ENCODE assay signal across 22 mouse cellular contexts in genomic region chr4:101351716-101352115, GRCm38 (mm10).
DNase-seq lines count a peak whose midpoint lies in the region; ATAC-seq and TF ChIP-seq lines count a peak whose summit lies in the region.
"Had no signal": no experiment of that assay in that cellular context is flagged by ENCODE, and none has a peak within 500 bp of the region (broad histone marks: within the 10 kb centered on the region; RNA-seq: fewer than 3 reads in every experiment).

No protein-coding gene starts in this region.

- H3K4me3 ChIP-seq in kidney, adult 2 months (ENCODE audit: insufficient read depth, low read depth, low read length) = no peak overlapping the region
- no peak overlapping the region for H3K4me3 ChIP-seq in layer of hippocampus, adult 2 months
- H3K4me3 ChIP-seq in midbrain, embryonic 11.5 days (ENCODE audit: low read depth, low read length) = no peak overlapping the region
- no peak overlapping the region for H3K4me3 ChIP-seq in midbrain, postnatal 0 days (ENCODE audit: low read depth, low read length)
- H3K4me3 ChIP-seq: embryonic facial prominence, embryonic 13.5 days; embryonic facial prominence, embryonic 15.5 days; erythroblast, embryonic 14.5 days; forebrain, embryonic 10.5 days; forebrain, embryonic 12.5 days had no signal

- H3K9me3 ChIP-seq in midbrain, embryonic 11.5 days (ENCODE audit: control insufficient read depth, low read length) = no peaks in the 10 kb centered on the region
- H3K9me3 ChIP-seq in midbrain, postnatal 0 days (ENCODE audit: low read length) = no peaks in the 10 kb centered on the region
- H3K9me3 ChIP-seq: embryonic facial prominence, embryonic 13.5 days; embryonic facial prominence, embryonic 15.5 days; forebrain, embryonic 10.5 days; forebrain, embryonic 12.5 days had no signal

- H3K4me2 ChIP-seq in midbrain, embryonic 11.5 days = no peak overlapping the region
- H3K4me2 ChIP-seq in midbrain, postnatal 0 days (ENCODE audit: low read depth, low read length, poor library complexity, severe bottlenecking) = no peak overlapping the region
- H3K4me2 ChIP-seq: embryonic facial prominence, embryonic 13.5 days; embryonic facial prominence, embryonic 15.5 days; forebrain, embryonic 12.5 days had no signal

- ATAC-seq in midbrain, embryonic 11.5 days (ENCODE audit: low FRiP score) = no peak
- ATAC-seq in midbrain, postnatal 0 days (ENCODE audit: low FRiP score) = no peak
- ATAC-seq: forebrain, embryonic 14.5 days had no signal

- peak overlapping the region; percentile 49; the same call in 1 of the 2 replicates for H3K27ac ChIP-seq in kidney, adult 2 months (ENCODE audit: insufficient read depth, low read depth, low read length)
- peak overlapping the region; percentile 28; the same call in 1 of the 2 replicates for H3K27ac ChIP-seq in layer of hippocampus, adult 2 months
- H3K27ac ChIP-seq in midbrain, embryonic 11.5 days (ENCODE audit: low read depth, low read length) = no peak overlapping the region
- no peak overlapping the region for H3K27ac ChIP-seq in midbrain, postnatal 0 days (ENCODE audit: low read depth, low read length)
- H3K27ac ChIP-seq: embryonic facial prominence, embryonic 15.5 days; forebrain, embryonic 10.5 days; forebrain, embryonic 12.5 days had no signal

- TF ChIP-seq POLR2A in kidney, adult 2 months (IDR thresholded peaks at IDR 0.05; ENCODE audit: low read depth, low read length) = no peak

- WGBS in kidney, adult 2 months = 63% methylated on average over 3 of the region's 3 CpGs
- 86% methylated on average over 3 of the region's 3 CpGs for WGBS in midbrain, embryonic 11.5 days
- WGBS in midbrain, postnatal 0 days = 87% methylated on average over 3 of the region's 3 CpGs

- DNase-seq in kidney, adult 2 months = peak; percentile 76
- DNase-seq in kidney, adult 8-10 months = no peak
- no peak for DNase-seq in layer of hippocampus, adult 2 months (ENCODE audit: low spot score in 2 of 2)
- DNase-seq in layer of hippocampus, adult 18-20 months (ENCODE audit: low spot score in 2 of 2) = no peak
- peak; percentile 28 for DNase-seq in midbrain, embryonic 11.5 days (ENCODE audit: low spot score, missing footprints)
- DNase-seq in midbrain, postnatal 0 days (ENCODE audit: low spot score) = no peak
- DNase-seq: adrenal gland, adult 2 months; adrenal gland, postnatal 10 days; adrenal gland, postnatal 25 days; cerebellum, adult 11 months; cerebellum, adult 18-20 months; cerebellum, adult 8-10 months; cerebellum, adult 9-11 months; cerebellum, postnatal 14 days; cerebellum, postnatal 36 days; embryo, embryonic 11 days had no signal

- no peaks in the 10 kb centered on the region for H3K27me3 ChIP-seq in kidney, adult 2 months (replicated peaks; ENCODE audit: control insufficient read depth, insufficient read depth, low read length)
- H3K27me3 ChIP-seq in midbrain, embryonic 11.5 days (ENCODE audit: control insufficient read depth, insufficient read depth, low read length) = no peaks in the 10 kb centered on the region
- no peaks in the 10 kb centered on the region for H3K27me3 ChIP-seq in midbrain, postnatal 0 days (ENCODE audit: insufficient read depth, low read length)
- H3K27me3 ChIP-seq: embryonic facial prominence, embryonic 13.5 days; embryonic facial prominence, embryonic 15.5 days; forebrain, embryonic 12.5 days had no signal

- no peak overlapping the region for H3K9ac ChIP-seq in midbrain, embryonic 11.5 days (ENCODE audit: low read length)
- no peak overlapping the region for H3K9ac ChIP-seq in midbrain, postnatal 0 days (replicated peaks; ENCODE audit: low read length, poor library complexity, severe bottlenecking)
- H3K9ac ChIP-seq: embryonic facial prominence, embryonic 13.5 days; embryonic facial prominence, embryonic 15.5 days; forebrain, embryonic 12.5 days had no signal

- H3K4me1 ChIP-seq in kidney, adult 2 months (ENCODE audit: control insufficient read depth, insufficient read depth, low read length) = peaks cover 11% of the 10 kb centered on the region; the same call in 1 of the 2 replicates
- peaks cover 11% of the 10 kb centered on the region for H3K4me1 ChIP-seq in midbrain, embryonic 11.5 days (ENCODE audit: control insufficient read depth, insufficient read depth, low read length)
- H3K4me1 ChIP-seq in midbrain, postnatal 0 days (ENCODE audit: insufficient read depth, low read length) = no peaks in the 10 kb centered on the region

- no peak for TF ChIP-seq CTCF in kidney, adult 2 months (conservative IDR thresholded peaks at IDR 0.05; ENCODE audit: insufficient read depth, insufficient read length, low read depth, low read length)
- no peak for TF ChIP-seq CTCF in layer of hippocampus, adult 2 months (conservative IDR thresholded peaks at IDR 0.05)
- TF ChIP-seq CTCF in midbrain, postnatal 0 days (IDR thresholded peaks at IDR 0.05) = no peak

- no peaks in the 10 kb centered on the region; the same call in 1 of the 2 replicates for H3K36me3 ChIP-seq in kidney, adult 2 months (ENCODE audit: control insufficient read depth, insufficient read depth, low read length)
- no peaks in the 10 kb centered on the region for H3K36me3 ChIP-seq in midbrain, embryonic 11.5 days (ENCODE audit: control insufficient read depth, insufficient read depth, low read length)
- H3K36me3 ChIP-seq in midbrain, postnatal 0 days (ENCODE audit: insufficient read depth, low read length) = no peaks in the 10 kb centered on the region
- H3K36me3 ChIP-seq: forebrain, embryonic 12.5 days had no signal

Comparison
In these comparisons a context has a peak if more than half of its experiments do, and no peak if none do; other contexts are left out.
1. DNase-seq: peak in kidney, adult 2 months (single experiment) and midbrain, embryonic 11.5 days (single experiment); none in kidney, adult 8-10 months (0 of 2), layer of hippocampus, adult 2 months (0 of 2), layer of hippocampus, adult 18-20 months (0 of 2) and midbrain, postnatal 0 days (single experiment).
2. H3K27ac ChIP-seq: peak in kidney, adult 2 months (single experiment) and layer of hippocampus, adult 2 months (single experiment); none in midbrain, embryonic 11.5 days (single experiment) and midbrain, postnatal 0 days (single experiment).